Mouse (Mus musculus): ENCODE data around the gene Osbpl10. TPM values are rescaled to one million over a fixed set of nuclear protein-coding genes. Genes with fewer than 3 reads are reported as not detected.

Gene Osbpl10
- polyA plus RNA-seq, 1 experiment from 2014 or later: 1.5 TPM

- no peaks in the 10 kb centered on the region for H3K27me3 ChIP-seq (replicated peaks)
- H3K4me3 ChIP-seq: no peak overlapping the region
- 64% methylated on average over 6 of the region's 6 CpGs for WGBS
These were observed 55.9 kb downstream of the Osbpl10 start for GRCm38 (mm10) chr9:115034271-115034670.

GRCm38 (mm10) chr9:115034788-115035187 lies 56.4 kb downstream of the Osbpl10 start:
- H3K4me2 ChIP-seq: no peak overlapping the region
- no peaks in the 10 kb centered on the region for H3K9me3 ChIP-seq
- H3K9ac ChIP-seq: no peak overlapping the region
- H3K36me3 ChIP-seq: no peaks in the 10 kb centered on the region; the same call in 1 of the 2 replicates
- 74% methylated on average over 7 of the region's 7 CpGs for WGBS
- H3K4me3 ChIP-seq: no peak overlapping the region
- no peak for ATAC-seq (ENCODE audit: extremely low read depth, insufficient number of reproducible peaks, low FRiP score, low TSS enrichment)
- peaks cover 18% of the 10 kb centered on the region for H3K4me1 ChIP-seq
- H3K27ac ChIP-seq (replicated peaks): no peak overlapping the region
- H3K27me3 ChIP-seq (replicated peaks): no peaks in the 10 kb centered on the region

More at GRCm38 (mm10) chr9:115034271-115034670, 55.9 kb downstream of the Osbpl10 start:
- no peaks in the 10 kb centered on the region; the same call in 1 of the 2 replicates for H3K36me3 ChIP-seq
- no peak overlapping the region for H3K4me2 ChIP-seq
- no peaks in the 10 kb centered on the region for H3K9me3 ChIP-seq
- H3K4me1 ChIP-seq: peaks cover 18% of the 10 kb centered on the region
- H3K27ac ChIP-seq (replicated peaks): no peak overlapping the region
- ATAC-seq (ENCODE audit: extremely low read depth, insufficient number of reproducible peaks, low FRiP score, low TSS enrichment): no peak
- H3K9ac ChIP-seq: no peak overlapping the region

DNA sequence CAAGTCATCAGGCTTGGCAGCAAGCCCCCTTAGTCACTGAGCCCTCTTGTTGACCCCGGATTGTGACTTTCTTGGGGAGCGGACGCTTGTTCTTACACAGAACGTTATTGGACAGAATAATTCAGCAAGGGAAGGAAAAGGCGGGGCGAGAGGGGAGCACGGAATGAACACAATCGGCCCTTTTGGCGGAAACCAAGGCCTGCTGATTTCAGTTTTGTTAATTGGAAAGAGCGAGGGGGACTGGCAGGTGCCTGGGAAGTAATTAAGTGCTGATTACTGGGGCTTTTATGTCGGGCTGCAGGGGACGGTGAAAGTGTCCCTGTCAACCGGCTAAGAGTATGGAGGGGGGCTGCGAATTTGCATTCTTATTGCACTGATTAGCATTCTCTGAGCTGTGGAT lies 59.8 kb downstream of the Osbpl10 start:
- Histone ChIP-seq H3K4me3 (no peak overlapping the region), H3K4me1 (peaks cover 32% of the 10 kb centered on the region), H3K9ac (no peak overlapping the region), H3K36me3 (no peaks in the 10 kb centered on the region), H3K27me3 (replicated peaks) (no peaks in the 10 kb centered on the region), H3K27ac (replicated peaks) (no peak overlapping the region), H3K9me3 (no peaks in the 10 kb centered on the region), H3K4me2 (no peak overlapping the region)
- whole genome bisulfite sequencing: 48% methylated on average over 14 of the region's 14 CpGs
- ATAC-seq (ENCODE audit: extremely low read depth, insufficient number of reproducible peaks, low FRiP score, low TSS enrichment): no peak

- Histone ChIP-seq H3K9ac (no peak overlapping the region), H3K9me3 (0 out of 2 replicates have a peak, but pooled peaks cover 2% of the 10 kb centered on the region), H3K27me3 (replicated peaks) (no peaks in the 10 kb centered on the region), H3K4me2 (no peak overlapping the region), H3K4me1 (peaks cover 34% of the 10 kb centered on the region), H3K36me3 (no peaks in the 10 kb centered on the region), H3K27ac (replicated peaks) (no peak overlapping the region), H3K4me3 (no peak overlapping the region)
- WGBS: 88% methylated on average over 9 of the region's 9 CpGs
- ATAC-seq (ENCODE audit: extremely low read depth, insufficient number of reproducible peaks, low FRiP score, low TSS enrichment): no peak
These were observed 60.3 kb downstream of the Osbpl10 start for GRCm38 (mm10) chr9:115038686-115039085.

GRCm38 (mm10) chr9:115039245-115039644 lies 60.9 kb downstream of the Osbpl10 start:
- H3K27me3 ChIP-seq (replicated peaks): no peaks in the 10 kb centered on the region
- 60% methylated on average over 7 of the region's 7 CpGs for WGBS
- no peak overlapping the region for H3K4me3 ChIP-seq
- H3K36me3 ChIP-seq: no peaks in the 10 kb centered on the region
- peaks cover 5% of the 10 kb centered on the region; the same call in 1 of the 2 replicates for H3K9me3 ChIP-seq
- H3K27ac ChIP-seq (replicated peaks): no peak overlapping the region
- no peak for ATAC-seq (ENCODE audit: extremely low read depth, insufficient number of reproducible peaks, low FRiP score, low TSS enrichment)
- H3K9ac ChIP-seq: no peak overlapping the region
- H3K4me2 ChIP-seq: no peak overlapping the region
- H3K4me1 ChIP-seq: peaks cover 34% of the 10 kb centered on the region

DNA sequence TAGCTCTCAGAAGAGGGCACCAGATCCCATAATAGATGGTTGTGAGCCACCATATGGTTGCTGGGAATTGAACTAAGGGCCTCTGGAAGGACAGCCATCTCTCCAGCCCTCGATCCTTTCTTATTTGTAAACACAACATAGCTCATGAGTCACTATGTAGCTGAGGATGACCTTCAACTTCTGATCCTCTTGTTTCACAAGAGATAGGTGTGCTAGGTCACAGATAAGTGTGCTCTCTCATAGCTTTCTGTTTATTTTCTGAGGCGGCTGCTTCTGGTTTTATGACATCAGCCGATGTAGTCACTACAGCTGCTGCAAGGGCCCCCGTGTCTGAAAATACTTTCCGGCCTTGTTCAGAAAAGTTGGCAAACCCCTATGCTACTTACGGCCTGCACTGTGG lies 64.2 kb downstream of the Osbpl10 start:
- no peaks in the 10 kb centered on the region for H3K27me3 ChIP-seq (replicated peaks)
- no peak for ATAC-seq (ENCODE audit: extremely low read depth, insufficient number of reproducible peaks, low FRiP score, low TSS enrichment)
- peaks cover 5% of the 10 kb centered on the region; the same call in 1 of the 2 replicates for H3K9me3 ChIP-seq
- WGBS: 67% methylated on average over 6 of the region's 6 CpGs
- H3K4me2 ChIP-seq: no peak overlapping the region
- H3K9ac ChIP-seq: no peak overlapping the region
- H3K27ac ChIP-seq (replicated peaks): no peak overlapping the region
- H3K4me3 ChIP-seq: no peak overlapping the region
- H3K36me3 ChIP-seq: no peaks in the 10 kb centered on the region
- peaks cover 45% of the 10 kb centered on the region for H3K4me1 ChIP-seq

GRCm38 (mm10) chr9:115042971-115043706 lies 64.8 kb downstream of the Osbpl10 start:
- Histone ChIP-seq H3K27me3 (replicated peaks) (no peaks in the 10 kb centered on the region), H3K4me1 (peaks cover 49% of the 10 kb centered on the region), H3K27ac (replicated peaks) (no peak overlapping the region), H3K4me3 (no peak overlapping the region), H3K36me3 (no peaks in the 10 kb centered on the region), H3K4me2 (no peak overlapping the region), H3K9me3 (peaks cover 5% of the 10 kb centered on the region; the same call in 1 of the 2 replicates), H3K9ac (no peak overlapping the region)
- ATAC-seq (ENCODE audit: extremely low read depth, insufficient number of reproducible peaks, low FRiP score, low TSS enrichment): no peak
- WGBS: 78% methylated on average over 13 of the region's 13 CpGs

DNA sequence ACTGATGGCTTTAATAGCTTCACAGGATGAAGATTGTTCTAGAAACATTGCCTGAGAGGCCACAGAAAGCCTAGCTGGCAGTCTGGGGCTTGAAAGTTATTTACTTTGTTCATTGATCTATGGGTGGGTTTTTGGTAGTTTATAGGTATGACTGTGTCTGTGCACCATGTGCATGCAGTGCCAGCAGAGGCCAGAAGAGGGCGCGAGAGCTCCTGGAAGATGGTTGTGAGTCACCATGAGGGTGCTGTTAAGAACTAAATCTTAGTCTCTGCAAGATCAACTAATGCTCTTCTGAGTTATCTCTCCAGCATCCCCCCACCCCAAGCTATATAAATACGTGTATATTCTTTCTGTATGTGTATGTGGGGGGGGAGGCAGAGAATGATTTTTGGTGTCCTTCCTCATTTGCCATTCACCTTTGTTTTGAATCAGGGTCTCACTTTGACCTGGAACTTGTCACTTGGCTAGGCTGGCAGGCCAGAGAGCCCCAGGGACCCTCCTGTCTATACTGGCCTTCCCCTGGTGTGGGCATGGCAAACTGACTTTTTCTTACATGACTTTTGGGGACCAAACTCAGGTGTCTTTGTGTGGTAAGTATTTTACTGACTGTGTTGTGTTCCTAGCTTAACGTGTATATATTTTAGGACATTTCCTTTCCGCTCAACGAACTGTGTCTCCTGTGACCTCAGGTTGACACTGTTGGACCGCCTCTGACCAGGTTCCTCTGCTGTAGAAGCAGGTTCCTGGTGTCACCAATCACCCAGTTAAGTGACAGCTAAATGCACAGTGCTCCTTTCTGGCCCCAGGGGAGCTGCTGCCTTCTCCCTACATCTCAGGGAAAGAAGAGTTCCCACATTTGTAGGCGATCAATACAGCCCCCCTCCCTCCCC lies 65.8 kb downstream of the Osbpl10 start:
- H3K36me3 ChIP-seq: no peaks in the 10 kb centered on the region
- ATAC-seq (ENCODE audit: extremely low read depth, insufficient number of reproducible peaks, low FRiP score, low TSS enrichment): no peak
- peaks cover 48% of the 10 kb centered on the region for H3K4me1 ChIP-seq

DNA sequence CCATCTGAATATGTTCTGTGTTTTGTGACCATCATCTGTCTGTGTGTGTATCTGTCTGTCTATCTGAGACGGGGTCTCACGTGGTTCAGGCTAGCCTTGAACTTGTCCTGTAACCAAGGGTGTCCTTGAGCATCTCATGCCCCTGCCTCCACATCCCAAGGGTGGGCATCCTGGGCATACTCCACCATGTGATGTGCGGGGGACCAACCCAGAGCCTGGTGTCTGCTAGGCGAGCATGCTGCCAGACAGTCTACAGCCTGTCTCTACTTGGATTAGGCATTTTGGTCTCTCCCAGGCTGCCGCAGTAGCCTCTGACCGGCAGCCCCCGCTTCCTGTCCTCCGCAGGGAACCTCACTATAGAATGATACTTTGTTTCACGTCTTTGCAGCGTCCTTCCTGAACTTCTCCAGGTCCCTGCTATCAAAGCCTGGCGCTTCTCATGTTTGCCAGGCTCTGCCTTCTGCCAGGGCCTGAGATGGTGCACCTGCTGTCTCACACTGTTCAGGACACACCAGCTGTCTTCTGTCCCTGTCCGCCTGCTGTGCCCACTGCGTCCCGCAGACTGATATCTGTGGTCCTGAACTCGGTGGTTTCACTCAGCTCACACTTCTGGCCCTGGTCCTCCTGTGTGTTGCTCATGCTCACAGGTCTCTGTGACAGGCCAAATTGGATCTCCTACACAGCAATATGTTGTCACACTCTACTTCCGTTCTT lies 66.9 kb downstream of the Osbpl10 start:
- WGBS: 58% methylated on average over 16 of the region's 16 CpGs
- no peaks in the 10 kb centered on the region for H3K27me3 ChIP-seq (replicated peaks)
- peaks cover 42% of the 10 kb centered on the region for H3K4me1 ChIP-seq
- peaks cover 5% of the 10 kb centered on the region; the same call in 1 of the 2 replicates for H3K9me3 ChIP-seq
- no peaks in the 10 kb centered on the region for H3K36me3 ChIP-seq
- ATAC-seq (ENCODE audit: extremely low read depth, insufficient number of reproducible peaks, low FRiP score, low TSS enrichment): no peak
- no peak overlapping the region for H3K4me2 ChIP-seq
- H3K9ac ChIP-seq: no peak overlapping the region
- H3K4me3 ChIP-seq: no peak overlapping the region
- no peak overlapping the region for H3K27ac ChIP-seq (replicated peaks)

More for the DNA sequence above, 65.8 kb downstream of the Osbpl10 start:
- Histone ChIP-seq H3K4me3 (no peak overlapping the region), H3K9me3 (peaks cover 5% of the 10 kb centered on the region; the same call in 1 of the 2 replicates), H3K27me3 (replicated peaks) (no peaks in the 10 kb centered on the region), H3K9ac (no peak overlapping the region), H3K27ac (replicated peaks) (no peak overlapping the region), H3K4me2 (no peak overlapping the region)
- WGBS: 71% methylated on average over 8 of the region's 8 CpGs

DNA sequence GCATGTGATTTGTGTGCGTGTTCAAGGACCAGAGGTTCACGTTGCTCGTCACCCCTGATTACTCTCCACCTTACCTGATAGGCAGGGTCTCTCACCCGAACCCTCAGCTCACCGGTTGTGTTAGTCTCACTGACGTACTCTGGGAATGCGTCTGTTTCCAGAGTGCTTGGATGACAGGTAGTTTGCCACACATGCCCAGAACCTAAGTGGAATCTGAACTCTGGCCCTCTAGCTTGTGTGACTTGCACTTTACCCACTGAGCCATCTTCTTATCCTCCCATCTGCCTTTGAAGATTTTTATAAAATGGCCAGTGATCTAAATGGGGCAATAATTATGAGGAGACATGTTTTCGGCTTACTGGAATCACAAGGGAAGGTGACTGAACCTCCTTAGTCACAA lies 68.3 kb downstream of the Osbpl10 start:
- WGBS: 72% methylated on average over 8 of the region's 8 CpGs
- ATAC-seq (ENCODE audit: extremely low read depth, insufficient number of reproducible peaks, low FRiP score, low TSS enrichment): no peak
- no peaks in the 10 kb centered on the region for H3K36me3 ChIP-seq

DNA sequence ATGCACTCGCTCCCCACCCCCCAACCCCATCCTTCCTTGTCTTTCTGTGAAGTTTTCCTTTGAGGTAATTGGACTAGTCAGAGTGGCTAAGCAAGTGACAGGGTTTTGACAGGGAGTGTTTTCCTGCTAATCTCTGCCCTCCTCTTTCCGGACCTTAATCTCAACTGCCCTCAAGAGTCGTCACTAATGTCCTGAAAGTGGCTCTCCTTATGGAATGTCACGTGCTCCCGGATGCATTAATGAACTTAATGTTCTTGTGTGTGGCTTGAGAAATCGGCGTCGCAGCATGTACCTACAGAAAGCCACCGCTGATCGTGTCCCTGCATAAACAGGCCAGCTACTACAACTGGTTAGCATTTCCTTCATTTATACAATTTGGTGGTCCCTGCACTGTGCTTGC lies 70.0 kb downstream of the Osbpl10 start:
- H3K9ac ChIP-seq: peak overlapping the region; percentile 37; the same call in 1 of the 2 replicates
- peaks cover 5% of the 10 kb centered on the region; the same call in 1 of the 2 replicates for H3K9me3 ChIP-seq
- H3K4me2 ChIP-seq: peak overlapping the region; percentile 46
- peaks cover 35% of the 10 kb centered on the region for H3K4me1 ChIP-seq
- WGBS: 31% methylated on average over 10 of the region's 10 CpGs
- H3K27ac ChIP-seq (replicated peaks): no peak overlapping the region
- no peak overlapping the region for H3K4me3 ChIP-seq
- H3K36me3 ChIP-seq: no peaks in the 10 kb centered on the region
- 0 out of 2 replicates have a peak, but pooled peaks have one; percentile 10 for ATAC-seq (ENCODE audit: extremely low read depth, insufficient number of reproducible peaks, low FRiP score, low TSS enrichment)
- no peaks in the 10 kb centered on the region for H3K27me3 ChIP-seq (replicated peaks)

More for the DNA sequence above, 68.3 kb downstream of the Osbpl10 start:
- Histone ChIP-seq H3K9ac (no peak overlapping the region), H3K4me2 (no peak overlapping the region), H3K4me3 (no peak overlapping the region), H3K4me1 (peaks cover 44% of the 10 kb centered on the region), H3K27ac (replicated peaks) (no peak overlapping the region), H3K27me3 (replicated peaks) (no peaks in the 10 kb centered on the region), H3K9me3 (peaks cover 5% of the 10 kb centered on the region; the same call in 1 of the 2 replicates)

Measured in heart, embryonic 13.5 days (tissue).